Mouse (Mus musculus) spleen, adult 2 months (tissue): Measurements from ENCODE around the gene Zfp697.

Experiments
- CTCF ChIP-seq: fragments of 200-500 bp; IDR thresholded peaks from 2 replicates; pipeline ENCODE4 v1.5.1; 2011; ENCODE audit warnings: mild to moderate bottlenecking, inconsistent platforms; ENCODE audit not compliant: insufficient read depth, insufficient read length, insufficient replicate concordance; ENCODE audit errors: extremely low read depth
- POLR2A ChIP-seq: fragments of 200-500 bp; IDR thresholded peaks from 2 replicates; pipeline ENCODE4 v1.6.1; 2011; ENCODE audit warnings: low read depth, low read length, inconsistent platforms

DNA sequence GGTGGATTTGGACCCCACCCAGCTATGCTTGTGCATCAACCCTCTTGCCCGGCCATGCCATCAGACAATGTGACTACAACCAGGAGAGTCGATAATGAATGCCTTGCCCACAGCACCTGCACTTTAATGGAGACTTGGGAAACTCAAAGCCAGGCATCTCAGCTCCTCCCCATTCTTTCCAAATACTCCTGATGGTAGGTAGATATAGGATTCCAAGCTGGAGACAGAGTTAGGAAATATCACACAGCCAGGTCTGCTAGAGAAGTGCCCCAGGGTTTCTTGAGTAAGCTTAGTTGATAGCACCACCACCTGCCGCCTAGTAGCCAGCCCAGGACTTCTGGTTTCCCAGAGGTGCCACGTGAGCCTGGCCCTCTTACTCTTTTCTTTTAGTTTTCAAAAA, 15.4 kb upstream of the Zfp697 start:
- TF ChIP-seq CTCF (no peak), POLR2A (no peak)
